Mouse (Mus musculus) hindbrain, postnatal 0 days (tissue): Measurements from ENCODE around the gene Dnajc3. TPM values are rescaled to one million over a fixed set of nuclear protein-coding genes. Genes with fewer than 3 reads are reported as not detected.

Experiments
- ATAC-seq: fragments of 200-750 bp; cut with Nextera tagmentation; 2 replicates; pipeline ENCODE4 v1.8.0; 2017; ENCODE audit warnings: mild to moderate bottlenecking, moderate TSS enrichment, moderate library complexity
- DNase-seq: peaks from one replicate; pipeline ENCODE4 v3.0.0-alpha.2; 2015; ENCODE audit warnings: low spot score
- H3K27ac ChIP-seq: fragments of 300-500 bp; sonication (generic); 2 replicates; pipeline ENCODE4 v1.5.1; 2014; ENCODE audit warnings: mild to moderate bottlenecking
- H3K27me3 ChIP-seq: fragments of 300-500 bp; sonication (generic); 2 replicates; pipeline ENCODE4 v1.6.1; 2014; ENCODE audit warnings: low read length, mixed read lengths; ENCODE audit not compliant: insufficient read depth
- H3K36me3 ChIP-seq: fragments of 300-500 bp; sonication (generic); 2 replicates; pipeline ENCODE4 v1.6.1; 2014; ENCODE audit warnings: low read length, mixed read lengths; ENCODE audit not compliant: insufficient read depth
- H3K4me1 ChIP-seq: fragments of 300-500 bp; sonication (generic); 2 replicates; pipeline ENCODE4 v1.6.1; 2014; ENCODE audit warnings: antibody characterized with exemption, low read length, mixed read lengths; ENCODE audit not compliant: insufficient read depth
- H3K4me2 ChIP-seq: fragments of 300-500 bp; sonication (generic); 2 replicates; pipeline ENCODE4 v1.6.1; 2014; ENCODE audit warnings: low read depth, mild to moderate bottlenecking, low read length, moderate library complexity, mixed read lengths
- H3K4me3 ChIP-seq: fragments of 300-500 bp; sonication (generic); 2 replicates; pipeline ENCODE4 v1.5.1; 2014; ENCODE audit warnings: low read length
- H3K9ac ChIP-seq: fragments of 300-500 bp; sonication (generic); replicated peaks from 2 replicates; pipeline ENCODE4 v1.6.1; 2014; ENCODE audit warnings: mild to moderate bottlenecking, low read length, moderate library complexity, mixed read lengths
- H3K9me3 ChIP-seq: fragments of 300-500 bp; sonication (generic); 2 replicates; pipeline ENCODE4 v1.6.1; 2016; ENCODE audit warnings: low read length, mixed read lengths
- CTCF ChIP-seq: IDR thresholded peaks from 2 replicates; pipeline ENCODE4 v1.5.1; 2016; ENCODE audit warnings: antibody characterized with exemption, control low read depth, low read depth
- WGBS: fragments of 180-500 bp; shearing (Covaris S2); extraction: QIAGEN DNeasy Blood & Tissue Kit; methylation state at CpG from one replicate; pipeline ENCODE4 v1.1.7; 2014; 5-methylcytosine and 5-hydroxymethylcytosine counted together
- polyA plus RNA-seq: library from polyadenylated mRNA; unstranded; fragments of >200 nt; fragmentation: Nextera tagmentation; extraction: Ambion mirVana; gene quantifications from 2 replicates; pipeline ENCODE4 v1.2.1, GENCODE M21; 2015
- total RNA-seq: library from RNA; depleted of rRNA; stranded (reverse); fragments of >200 nt; gene quantifications from 2 replicates; pipeline ENCODE4 v1.2.3, GENCODE M21; 2014; rRNA removed

Dnajc3 gene
- total and polyA plus RNA-seq, 2 experiments from 2014 or later, result 16.7 to 22.8 TPM

GRCm38 (mm10) chr14:119013549-119013948 is 75.8 kb downstream of the Dnajc3 start:
- no peak for DNase-seq
- no peaks in the 10 kb centered on the region for H3K9me3 ChIP-seq

GRCm38 (mm10) chr14:119025889-119026288 is 88.1 kb downstream of the Dnajc3 start:
- DNase-seq (peak; percentile 28), ATAC-seq (no peak)
- H3K27me3 ChIP-seq, result no peaks in the 10 kb centered on the region
- TF ChIP-seq CTCF, result peak; percentile 48
- H3K27ac ChIP-seq, result no peak overlapping the region
- H3K9me3 ChIP-seq, result no peaks in the 10 kb centered on the region
- H3K36me3 ChIP-seq, result peaks cover 12% of the 10 kb centered on the region; the same call in 1 of the 2 replicates
- H3K4me3 ChIP-seq, result no peak overlapping the region
- H3K4me2 ChIP-seq, result no peak overlapping the region
- no peaks in the 10 kb centered on the region for H3K4me1 ChIP-seq
- WGBS, result 80% methylated on average over 5 of the region's 5 CpGs
- H3K9ac ChIP-seq, result no peak overlapping the region

More at GRCm38 (mm10) chr14:119013549-119013948, 75.8 kb downstream of the Dnajc3 start:
- H3K27ac ChIP-seq, result peak overlapping the region; percentile 56; the same call in 1 of the 2 replicates
- 0 out of 2 replicates have a peak, but pooled peaks have one; percentile 21 for ATAC-seq
- no peak for TF ChIP-seq CTCF
- WGBS, result 50% methylated on average over 12 of the region's 12 CpGs
- peaks cover 9% of the 10 kb centered on the region; the same call in 1 of the 2 replicates for H3K36me3 ChIP-seq
- no peak overlapping the region for H3K9ac ChIP-seq
- no peak overlapping the region for H3K4me3 ChIP-seq
- H3K4me2 ChIP-seq, result peak overlapping the region; percentile 37
- H3K27me3 ChIP-seq, result no peaks in the 10 kb centered on the region
- no peaks in the 10 kb centered on the region for H3K4me1 ChIP-seq

GRCm38 (mm10) chr14:119027130-119027529 is 89.4 kb downstream of the Dnajc3 start:
- no peaks in the 10 kb centered on the region for H3K9me3 ChIP-seq
- ATAC-seq (peak; percentile 74), DNase-seq (peak; percentile 67)
- H3K4me2 ChIP-seq, result no peak overlapping the region
- H3K36me3 ChIP-seq, result peaks cover 20% of the 10 kb centered on the region
- peak; percentile 84 for TF ChIP-seq CTCF
- H3K27me3 ChIP-seq, result no peaks in the 10 kb centered on the region
- H3K4me1 ChIP-seq, result no peaks in the 10 kb centered on the region
- no peak overlapping the region for H3K27ac ChIP-seq
- no peak overlapping the region for H3K9ac ChIP-seq
- H3K4me3 ChIP-seq, result no peak overlapping the region
- 42% methylated on average over 4 of the region's 4 CpGs for WGBS

- Histone ChIP-seq H3K27ac (no peak overlapping the region), H3K9me3 (no peaks in the 10 kb centered on the region), H3K4me2 (no peak overlapping the region), H3K36me3 (peaks cover 20% of the 10 kb centered on the region), H3K9ac (no peak overlapping the region), H3K27me3 (no peaks in the 10 kb centered on the region), H3K4me3 (no peak overlapping the region), H3K4me1 (no peaks in the 10 kb centered on the region)
- no peak for TF ChIP-seq CTCF
- no peak for DNase-seq
- ATAC-seq, result no peak
- 78% methylated on average over 2 of the region's 2 CpGs for WGBS
Observed at GRCm38 (mm10) chr14:119027675-119028253, 90.0 kb downstream of the Dnajc3 start.

Other genes starting within 250 kb of the Dnajc3 start
- 4.3 and 4.8 TPM in 2 replicates for gene Abcc4, start 231.8 kb upstream of the Dnajc3 start, total RNA-seq
- gene Abcc4, start 231.8 kb upstream of the Dnajc3 start, polyA plus RNA-seq, result 2.1 and 2.3 TPM in 2 replicates
- 10.0 and 11.7 TPM in 2 replicates for gene Cldn10, start 150.1 kb upstream of the Dnajc3 start, total RNA-seq
- 27.4 and 31.1 TPM in 2 replicates for gene Cldn10, start 150.1 kb upstream of the Dnajc3 start, polyA plus RNA-seq
- gene Dzip1, start 12.5 kb upstream of the Dnajc3 start, total RNA-seq, result 352 and 378 TPM in 2 replicates
- 99.0 and 102 TPM in 2 replicates for gene Dzip1, start 12.5 kb upstream of the Dnajc3 start, polyA plus RNA-seq
- gene Uggt2, start 161.5 kb downstream of the Dnajc3 start, total RNA-seq, result 19.3 and 28.0 TPM in 2 replicates
- gene Uggt2, start 161.5 kb downstream of the Dnajc3 start, polyA plus RNA-seq, result 13.2 and 14.2 TPM in 2 replicates
- gene Hs6st3, start 200.4 kb downstream of the Dnajc3 start, total RNA-seq, result 36.6 and 38.6 TPM in 2 replicates
- gene Hs6st3, start 200.4 kb downstream of the Dnajc3 start, polyA plus RNA-seq, result 2.8 TPM in 2 replicates